Comparison of ENCODE assay signal across 19 mouse cellular contexts in the genomic region with DNA sequence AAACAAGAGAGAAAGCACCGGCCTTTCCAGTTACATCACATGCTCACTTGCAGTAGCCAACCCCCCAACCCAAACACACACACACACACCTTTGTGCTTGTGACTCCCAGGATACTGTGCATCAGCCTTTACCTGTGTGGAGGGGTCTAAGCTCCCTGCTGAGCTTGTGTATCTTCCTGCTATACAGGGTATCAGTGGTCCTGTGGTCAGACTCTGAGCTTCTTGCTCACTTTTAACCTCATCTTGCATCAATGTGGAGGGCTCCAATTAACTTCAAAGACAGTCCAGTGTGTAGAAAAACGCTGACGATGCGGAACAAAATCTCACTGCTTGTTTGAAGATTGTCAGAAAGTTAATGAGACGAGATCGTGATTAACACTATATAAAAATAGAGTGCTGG.
"Had no signal": no experiment of that assay in that cellular context is flagged by ENCODE, and none has a peak within 500 bp of the region (broad histone marks: within the 10 kb centered on the region; RNA-seq: fewer than 3 reads in every experiment).

No protein-coding gene starts in this region.

- ATAC-seq: midbrain, embryonic 16.5 days had no signal

- H3K4me3 ChIP-seq: midbrain, embryonic 10.5 days; midbrain, embryonic 12.5 days; myocyte; neural tube, embryonic 13.5 days; neural tube, embryonic 15.5 days had no signal

- H3K9me3 ChIP-seq: midbrain, embryonic 10.5 days; midbrain, embryonic 12.5 days; neural tube, embryonic 13.5 days; neural tube, embryonic 15.5 days had no signal

- H3K4me1 ChIP-seq: midbrain, embryonic 10.5 days; midbrain, embryonic 12.5 days; neural tube, embryonic 13.5 days; neural tube, embryonic 15.5 days had no signal

- H3K9ac ChIP-seq: lung, embryonic 14.5 days; midbrain, embryonic 12.5 days; neural tube, embryonic 13.5 days; neural tube, embryonic 15.5 days had no signal

- H3K27ac ChIP-seq: midbrain, embryonic 10.5 days; midbrain, embryonic 12.5 days; neural tube, embryonic 13.5 days; neural tube, embryonic 15.5 days had no signal

- H3K36me3 ChIP-seq: midbrain, embryonic 10.5 days; midbrain, embryonic 12.5 days; neural tube, embryonic 13.5 days; neural tube, embryonic 15.5 days had no signal

- H3K27me3 ChIP-seq: midbrain, embryonic 12.5 days; neural tube, embryonic 13.5 days; neural tube, embryonic 15.5 days had no signal

- H3K4me2 ChIP-seq: lung, embryonic 14.5 days; midbrain, embryonic 12.5 days; neural tube, embryonic 13.5 days; neural tube, embryonic 15.5 days had no signal

- DNase-seq: lung, adult 18-20 months; lung, embryonic 14.5 days; lung, postnatal 10 days; lung, postnatal 4 days; midbrain, embryonic 14.5 days; retina, postnatal 1 day; right cerebral cortex, adult 18-20 months; right cerebral cortex, postnatal 25 days; right cerebral cortex, postnatal 4 days; spleen, adult 18-20 months; thymus, adult 18-20 months; thymus, postnatal 14 days; thymus, postnatal 36 days had no signal
